Mouse (Mus musculus) cerebellum, adult 18-20 months (tissue): ENCODE data around the gene P3h1.
A peak's percentile ranks its signal among the peaks of the same experiment; 100 is the strongest.

Source experiments
- DNase-seq, 2 experiments: peaks; one replicate each; pipeline ENCODE4 v3.0.0; 2021

Gene P3h1

GRCm38 (mm10) chr4:119239181-119239682, 6.5 kb downstream of the P3h1 start:
- peak; percentile 36 to 39 for DNase-seq

DNA sequence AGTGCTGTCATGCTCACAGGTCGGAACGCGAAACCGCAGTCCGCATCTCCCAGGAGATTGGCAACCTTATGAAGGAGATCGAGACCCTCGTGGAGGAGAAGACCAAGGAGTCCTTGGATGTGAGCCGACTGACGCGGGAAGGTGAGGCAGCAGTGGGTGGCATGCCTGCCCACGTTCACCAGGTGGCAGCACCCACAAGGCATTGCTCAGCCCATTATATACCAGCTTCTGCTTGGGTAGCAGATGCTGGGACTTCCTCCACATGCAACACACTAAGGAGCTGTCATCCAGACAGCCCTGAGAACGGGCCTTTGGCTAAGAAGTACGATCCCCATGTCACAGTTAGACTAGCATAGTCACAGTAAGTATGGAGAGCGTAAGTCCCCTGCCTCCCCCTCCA, 8.9 kb downstream of the P3h1 start:
- no peak for DNase-seq

DNA sequence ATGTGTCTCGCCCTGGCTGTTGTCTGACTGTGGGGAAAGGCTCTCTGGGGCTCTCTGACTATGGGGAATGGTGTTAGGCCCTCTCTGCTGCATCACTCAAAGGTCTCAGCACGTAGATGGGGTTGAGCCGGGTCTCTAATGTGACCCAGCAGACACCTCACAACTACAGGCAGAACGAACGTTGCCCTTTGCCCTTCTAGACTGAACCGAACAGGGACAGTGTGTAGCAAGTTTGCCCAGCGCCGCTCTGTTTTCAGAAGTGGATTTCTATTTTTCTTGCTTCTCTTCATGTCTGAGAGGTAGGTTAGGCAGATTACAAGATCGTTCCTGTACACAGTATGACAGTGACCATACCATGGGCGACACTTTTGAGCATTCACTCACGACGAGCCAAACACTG, 9.9 kb downstream of the P3h1 start:
- no peak for DNase-seq

DNA sequence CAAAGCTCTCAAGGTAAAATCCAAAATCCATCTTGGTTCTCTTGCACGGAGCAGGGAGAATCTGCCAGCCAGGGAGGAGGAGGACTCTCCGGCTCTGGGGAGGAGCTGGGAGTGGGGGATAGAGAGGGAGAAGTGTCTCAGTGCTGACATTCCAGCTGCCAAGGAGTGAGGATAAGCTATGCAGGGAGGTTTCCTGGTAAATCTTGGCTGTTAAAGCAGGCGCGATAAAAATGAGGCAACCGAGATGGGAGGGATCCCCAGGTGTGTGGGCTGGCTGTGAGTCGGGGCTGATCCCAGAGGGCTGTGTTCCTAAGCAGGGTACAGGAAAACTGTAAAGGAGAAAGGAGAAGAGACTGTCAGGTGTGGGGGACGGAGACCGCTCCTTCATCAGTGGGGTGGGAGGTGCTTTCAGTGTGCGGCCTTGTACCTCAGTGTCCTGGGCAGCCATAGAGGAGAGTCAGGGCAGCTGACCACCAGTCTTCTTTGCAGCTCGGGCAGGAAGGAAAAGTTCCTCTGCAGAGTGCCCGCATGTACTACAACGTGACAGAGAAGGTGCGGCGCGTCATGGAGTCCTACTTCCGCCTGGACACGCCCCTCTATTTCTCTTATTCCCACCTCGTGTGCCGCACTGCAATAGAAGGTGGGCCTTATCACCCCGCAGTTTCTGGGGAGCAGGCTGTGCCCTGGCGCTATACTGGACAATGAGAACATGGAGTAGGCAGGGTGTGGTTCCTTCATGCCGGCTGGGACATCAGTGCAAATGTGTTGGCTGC, 11.9 kb downstream of the P3h1 start:
- DNase-seq: no peak

DNA sequence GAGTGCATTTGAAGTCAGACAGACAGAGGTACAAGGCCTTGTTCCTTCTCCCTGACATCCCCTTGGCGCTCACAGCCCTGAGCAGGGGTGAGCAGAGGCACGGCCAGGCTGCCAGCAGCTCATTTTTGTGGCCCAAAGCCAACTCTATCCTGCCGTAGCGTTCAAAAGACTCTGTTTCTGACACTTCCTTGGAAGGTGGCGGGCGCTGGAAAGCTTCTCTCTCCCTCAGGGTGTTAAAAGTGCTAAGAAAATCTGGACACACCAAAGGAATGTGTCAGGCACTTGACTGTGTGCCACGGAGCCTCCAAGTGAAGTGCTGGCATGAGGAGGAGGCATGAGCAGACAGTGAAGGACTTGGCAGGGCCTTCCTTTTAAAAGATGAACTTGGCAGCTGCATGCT, 12.8 kb downstream of the P3h1 start:
- DNase-seq: peak; percentile 24 to 34

DNA sequence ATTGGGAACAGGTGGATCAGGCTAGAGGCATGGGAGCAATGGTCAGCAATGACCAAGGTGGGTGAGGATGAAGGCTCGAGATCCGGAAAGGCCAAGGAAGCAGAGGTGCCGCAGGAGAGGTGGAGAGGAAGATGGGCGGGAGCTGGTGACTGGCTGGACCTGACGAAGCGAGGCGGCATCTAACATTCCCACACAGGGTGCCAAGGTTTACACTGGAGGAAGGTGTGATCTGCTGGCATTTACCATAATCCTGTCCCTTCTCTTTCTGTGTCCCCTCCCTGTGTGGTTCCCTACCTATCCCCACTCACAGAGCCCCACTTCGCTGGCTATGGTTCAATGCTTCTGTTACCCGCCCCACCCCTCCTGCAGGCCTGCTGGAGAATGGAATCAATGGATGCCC, 13.2 kb downstream of the P3h1 start:
- DNase-seq: no peak

DNA sequence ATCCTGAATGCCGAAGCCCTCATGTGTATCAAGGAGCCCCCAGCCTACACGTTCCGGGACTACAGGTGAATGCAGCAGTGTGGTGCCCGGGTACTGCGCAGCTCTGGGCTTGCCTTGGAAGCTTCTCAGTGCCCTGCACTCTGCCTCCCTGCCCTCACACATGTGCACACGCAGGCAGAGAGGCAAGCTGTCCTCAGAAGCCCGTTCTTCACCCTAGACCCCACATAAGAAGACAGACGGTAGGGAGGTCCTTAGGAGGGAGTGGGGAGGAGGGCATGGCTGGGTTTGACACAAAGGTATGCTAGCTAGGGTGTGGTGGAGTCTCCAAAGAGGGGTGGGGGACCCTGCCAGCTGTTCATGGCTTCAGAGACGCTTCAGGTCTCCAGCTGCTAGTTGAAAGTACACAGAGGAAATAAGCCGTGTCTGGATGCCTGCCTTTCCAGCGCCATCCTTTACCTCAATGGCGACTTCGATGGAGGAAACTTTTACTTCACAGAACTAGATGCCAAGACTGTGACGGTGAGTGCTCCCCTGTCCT, 14.0 kb downstream of the P3h1 start:
- no peak for DNase-seq

DNA sequence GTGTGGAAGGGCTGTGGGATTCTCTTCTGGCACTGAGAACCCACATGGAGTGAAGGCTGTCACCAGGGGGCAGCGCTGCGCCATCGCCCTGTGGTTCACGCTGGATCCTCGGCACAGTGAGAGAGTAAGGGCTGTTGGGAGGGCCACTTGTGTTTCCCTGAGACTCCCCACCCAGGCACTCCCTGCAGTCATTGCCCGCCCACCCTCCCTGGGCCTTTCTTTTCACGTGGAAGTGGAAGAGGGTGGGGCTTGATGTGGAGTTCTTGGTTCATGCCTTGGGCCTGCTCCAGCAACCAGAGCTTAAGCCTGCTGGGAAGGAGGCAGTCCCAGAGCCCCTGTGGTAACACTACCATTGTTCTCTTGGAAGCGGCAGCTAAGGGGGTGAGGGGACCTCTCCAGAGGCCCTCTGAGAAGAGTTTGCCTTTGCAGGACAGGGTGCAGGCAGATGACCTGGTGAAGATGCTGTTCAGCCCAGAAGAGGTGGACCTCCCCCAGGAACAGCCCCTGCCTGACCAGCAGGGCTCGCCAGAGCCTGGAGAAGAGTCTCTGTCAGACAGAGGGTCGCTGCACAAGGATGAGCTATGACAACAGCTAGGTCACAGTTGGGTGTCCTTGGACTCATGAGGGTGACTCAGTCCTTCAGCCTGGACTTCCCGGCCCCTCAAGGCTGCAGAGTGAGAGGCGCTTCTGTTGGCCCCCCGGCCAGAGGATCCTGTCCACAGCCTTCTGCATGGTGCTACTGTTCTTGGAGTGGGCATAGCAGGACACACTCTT, 14.9 kb downstream of the P3h1 start:
- DNase-seq: peak; percentile 41 to 50

DNA sequence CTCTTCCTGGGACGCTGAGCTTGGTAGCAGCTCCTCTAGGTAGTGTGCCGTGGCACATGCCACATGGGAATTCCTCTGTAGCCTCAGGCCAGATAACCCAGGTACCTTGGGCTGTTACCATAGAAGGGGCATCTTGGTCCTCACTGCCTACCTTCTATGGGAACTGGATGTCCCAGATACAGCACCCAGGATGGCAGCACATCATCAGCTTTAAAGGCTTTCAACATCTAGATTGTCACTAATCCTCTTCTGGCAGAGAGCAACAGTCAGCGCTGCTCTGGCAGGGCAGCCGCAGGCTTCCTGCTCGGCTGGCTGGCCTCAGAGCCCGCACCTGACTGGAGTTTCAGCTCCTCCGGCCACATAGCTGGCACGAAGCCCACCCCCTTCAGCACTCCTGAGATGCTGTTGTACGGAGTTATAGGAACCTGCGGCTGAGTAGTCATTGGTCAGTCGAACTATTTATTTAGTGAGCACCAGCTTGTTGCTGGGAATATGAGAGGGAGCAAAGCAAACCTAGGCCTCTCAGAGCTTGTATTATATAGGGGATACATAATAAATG, 15.8 kb downstream of the P3h1 start:
- no peak for DNase-seq

GRCm38 (mm10) chr4:119252025-119252808, 19.5 kb downstream of the P3h1 start:
- DNase-seq: no peak

- no peak for DNase-seq
Observed at GRCm38 (mm10) chr4:119254012-119254618, 21.4 kb downstream of the P3h1 start.

- no peak for DNase-seq
Observed at GRCm38 (mm10) chr4:119255351-119255750, 22.6 kb downstream of the P3h1 start, which contains the start of gene Cldn19. TSS of gene Cldn19 (plus strand) at chr4:119255414.

DNA sequence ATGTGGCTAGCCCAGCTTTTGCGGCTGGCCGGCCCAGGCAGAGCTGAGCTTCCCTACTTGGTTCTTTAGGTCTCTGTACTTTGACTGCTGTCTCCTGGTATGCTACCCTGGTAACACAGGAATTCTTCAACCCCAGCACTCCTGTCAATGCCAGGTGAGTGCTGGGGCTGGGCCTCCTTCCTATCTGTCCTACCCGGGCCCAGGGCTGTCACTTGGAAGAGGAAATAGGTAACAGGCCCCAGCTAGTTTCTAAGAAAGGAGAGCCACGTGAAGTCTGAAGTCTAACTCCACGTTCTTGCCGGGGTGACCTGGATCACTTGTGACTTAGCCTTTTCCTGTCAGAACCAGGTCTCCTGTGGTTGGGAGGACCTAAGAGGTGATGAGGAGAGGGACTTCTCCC, 24.4 kb downstream of the P3h1 start:
- DNase-seq: no peak

DNA sequence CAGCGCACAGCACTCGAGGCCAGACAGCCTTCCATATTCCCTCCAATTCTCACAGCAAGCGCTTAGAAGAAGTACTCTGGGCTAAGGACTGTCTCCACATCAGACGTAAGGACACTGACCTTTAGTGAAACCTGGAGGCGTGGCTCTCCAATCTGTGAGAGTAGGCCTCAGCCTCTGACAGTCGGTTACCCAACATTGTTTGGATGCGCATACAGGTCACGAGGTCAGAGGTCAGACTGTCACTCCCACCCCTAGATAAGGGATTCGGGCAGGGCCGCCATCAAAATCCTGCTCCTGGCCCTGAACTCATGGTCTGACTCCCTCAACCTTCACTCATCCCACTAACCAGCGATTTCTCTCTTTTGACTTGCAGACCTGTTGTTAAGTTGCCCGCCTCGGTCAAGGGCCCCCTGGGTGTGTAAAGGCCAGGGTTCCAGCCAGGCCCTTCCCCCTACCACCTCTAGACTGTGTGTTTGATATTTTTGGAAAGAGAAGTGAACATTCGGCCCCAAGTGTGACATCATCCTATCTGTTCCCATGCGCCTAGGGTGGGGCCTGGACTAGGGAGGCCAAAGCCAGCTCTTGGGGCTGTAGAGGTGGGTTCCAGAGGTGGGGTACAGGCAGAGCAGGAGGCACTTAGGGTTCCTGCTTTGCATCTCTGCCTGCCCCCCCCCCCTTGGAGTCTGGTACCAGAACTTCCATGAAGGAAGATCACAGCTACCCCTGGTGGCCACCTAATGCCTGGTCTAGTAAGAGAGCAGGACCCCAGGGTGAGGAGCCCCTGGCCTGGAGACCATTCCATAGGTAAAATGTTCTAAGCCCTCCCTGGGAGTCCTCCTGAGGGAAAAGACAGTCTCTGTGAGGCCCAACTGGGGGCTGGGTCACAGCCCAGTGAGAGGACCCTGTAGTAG, 26.9 kb downstream of the P3h1 start:
- DNase-seq: no peak

DNA sequence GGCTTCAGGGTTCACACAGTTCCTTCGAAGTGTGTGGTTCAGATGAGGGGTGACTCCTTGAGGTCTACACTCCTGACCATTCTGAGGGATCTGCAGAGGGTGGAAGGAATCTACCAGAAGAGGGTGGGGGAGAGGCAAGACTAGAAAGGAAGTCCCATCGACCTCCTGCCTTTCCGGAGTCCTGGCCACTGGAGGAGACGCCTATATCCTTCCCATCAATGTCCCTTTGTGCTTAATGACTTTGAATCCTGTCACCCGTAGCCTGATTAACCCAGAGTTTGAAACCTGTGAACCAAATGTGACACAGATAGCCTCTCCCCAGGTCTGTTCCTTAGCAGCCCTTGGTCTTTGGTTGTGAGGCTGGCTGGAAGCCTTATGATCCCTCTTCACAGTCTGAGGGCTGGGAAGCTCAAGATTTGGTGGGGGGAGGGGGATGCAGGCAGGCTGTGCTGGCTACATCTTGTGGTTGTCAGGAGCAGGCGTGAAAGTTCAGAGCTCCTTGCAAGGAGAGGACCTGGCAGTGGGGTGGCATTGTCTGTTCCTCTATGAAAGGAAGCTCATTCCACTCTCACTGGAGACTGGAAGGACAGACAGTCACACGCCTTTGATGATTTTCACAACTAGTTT, 28.5 kb downstream of the P3h1 start:
- no peak for DNase-seq

DNA sequence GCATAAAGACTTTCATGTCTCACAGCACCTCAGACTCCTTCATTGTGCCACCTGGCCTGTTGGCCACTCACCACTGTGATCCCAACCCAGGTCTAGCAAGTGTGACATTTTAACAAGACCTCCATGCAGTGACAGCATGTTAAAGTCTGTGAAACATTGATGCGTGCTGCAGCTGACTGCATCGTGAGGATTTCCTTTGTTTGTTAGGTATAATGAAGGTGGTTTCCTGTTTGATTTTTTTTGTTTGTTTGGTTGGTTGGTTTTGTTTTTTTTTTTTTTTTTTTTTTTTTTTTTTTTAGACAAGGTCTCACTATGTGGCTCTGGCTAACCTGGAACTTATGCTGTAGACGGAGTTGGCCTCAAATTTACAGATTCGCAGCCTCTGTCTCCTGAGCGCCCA, 29.8 kb downstream of the P3h1 start:
- DNase-seq: no peak

GRCm38 (mm10) chr4:119263459-119263858, 30.7 kb downstream of the P3h1 start:
- no peak for DNase-seq

GRCm38 (mm10) chr4:119266606-119267005, 33.9 kb downstream of the P3h1 start:
- DNase-seq: no peak

- DNase-seq: no peak
Observed at GRCm38 (mm10) chr4:119274627-119275026, 41.9 kb downstream of the P3h1 start.

- no peak for DNase-seq
Observed at GRCm38 (mm10) chr4:119275226-119275625, 42.5 kb downstream of the P3h1 start.

DNA sequence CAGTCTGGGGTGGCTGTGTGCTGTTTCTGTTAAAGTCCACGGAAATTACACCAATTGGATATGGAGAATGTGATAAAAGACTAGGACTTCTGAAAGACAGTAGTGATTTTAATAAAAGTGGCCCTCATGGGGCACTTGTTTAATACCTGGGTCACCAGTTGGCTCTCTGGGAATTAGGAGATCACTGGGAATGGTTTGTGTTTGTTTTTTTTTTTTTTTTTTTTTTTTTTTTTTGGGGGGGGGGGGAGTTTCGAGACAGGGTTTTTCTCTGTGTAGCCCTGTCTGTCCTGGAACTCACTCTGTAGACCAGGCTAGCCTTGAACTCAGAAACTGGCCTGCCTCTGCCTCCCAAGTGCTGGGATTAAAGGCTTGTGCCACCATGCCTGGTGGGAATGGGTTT, 43.0 kb downstream of the P3h1 start:
- no peak for DNase-seq
